Mouse (Mus musculus): ENCODE measurements at regions not wholly inside any gene's neighbourhood (a gene's known extent, or its start where the extent isn't known, plus 50 kb on each side); places are given as distances from the start of the nearest gene placed in this dataset.

DNA sequence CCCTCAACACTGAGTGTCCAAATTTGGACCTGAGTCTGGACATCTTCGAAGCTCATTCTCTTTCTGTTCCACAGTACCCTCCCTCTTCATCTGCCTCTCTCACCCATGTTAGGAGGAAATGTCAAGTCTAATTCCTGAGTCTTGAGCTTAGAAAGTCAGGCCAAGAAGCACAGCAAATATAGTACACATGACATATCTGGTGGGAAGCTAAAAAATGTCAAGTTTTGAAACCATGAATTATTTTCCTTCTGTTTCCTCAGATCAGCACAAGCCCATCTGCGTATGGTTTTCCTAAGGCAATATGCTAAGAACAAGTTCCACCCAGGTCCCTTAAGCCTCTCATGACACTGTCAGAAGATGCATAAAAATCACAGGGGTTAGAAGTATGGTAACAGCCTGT is 553.6 kb upstream of the Cdh11 start:
- Histone ChIP-seq H3K4me3 (ENCODE audit: control insufficient read depth in 1 of 2, insufficient read depth in 1 of 2, low read depth in 1 of 2, low read length in 2 of 2) (no peak overlapping the region), H3K4me2 (ENCODE audit: low read length) (no peak overlapping the region), H3K27me3 (ENCODE audit: control insufficient read depth, insufficient read depth, low read length) (no peaks in the 10 kb centered on the region), H3K9ac (ENCODE audit: low read length) (no peak overlapping the region), H3K9me3 (ENCODE audit: control insufficient read depth, low read length) (no peaks in the 10 kb centered on the region), H3K4me1 (ENCODE audit: control insufficient read depth in 2 of 2, insufficient read depth in 2 of 2, low read length in 2 of 2) (no peaks in the 10 kb centered on the region), H3K27ac (replicated peaks in 1 of 2; ENCODE audit: control insufficient read depth in 1 of 2, insufficient read depth in 1 of 2, low read depth in 2 of 2, low read length in 2 of 2) (no peak overlapping the region), H3K36me3 (ENCODE audit: control insufficient read depth, insufficient read depth, low read length) (no peaks in the 10 kb centered on the region)
- no peak for ATAC-seq (ENCODE audit: insufficient number of reproducible peaks, insufficient read depth, low FRiP score, low read depth)
- WGBS = 79% methylated on average over 2 of the region's 2 CpGs

DNA sequence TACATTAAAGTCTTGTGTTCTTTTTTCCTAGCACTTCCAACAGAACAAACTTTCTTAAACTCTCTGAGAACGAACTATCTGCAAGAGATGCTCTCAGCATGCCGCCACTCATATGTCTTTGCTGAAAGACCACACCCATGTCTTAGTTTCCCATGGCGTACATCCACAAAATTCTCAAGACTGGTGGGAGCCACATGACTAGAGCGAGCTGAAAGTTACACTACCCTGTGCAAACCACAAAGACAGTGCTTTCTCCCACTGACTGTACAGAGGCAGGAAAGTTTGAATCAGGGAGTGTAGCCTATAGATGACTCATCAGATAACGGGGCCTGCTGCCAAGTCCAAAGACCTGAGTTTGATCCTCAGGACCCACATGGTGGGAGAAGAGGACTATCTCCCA is 554.5 kb upstream of the Cdh11 start:
- Histone ChIP-seq H3K27me3 (ENCODE audit: control insufficient read depth, insufficient read depth, low read length) (no peaks in the 10 kb centered on the region), H3K27ac (replicated peaks in 1 of 2; ENCODE audit: control insufficient read depth in 1 of 2, insufficient read depth in 1 of 2, low read depth in 2 of 2, low read length in 2 of 2) (no peak overlapping the region), H3K36me3 (ENCODE audit: control insufficient read depth, insufficient read depth, low read length) (no peaks in the 10 kb centered on the region), H3K4me2 (ENCODE audit: low read length) (no peak overlapping the region), H3K4me3 (ENCODE audit: control insufficient read depth in 1 of 2, insufficient read depth in 1 of 2, low read depth in 1 of 2, low read length in 2 of 2) (no peak overlapping the region), H3K9ac (ENCODE audit: low read length) (no peak overlapping the region), H3K4me1 (ENCODE audit: control insufficient read depth in 2 of 2, insufficient read depth in 2 of 2, low read length in 2 of 2) (no peaks in the 10 kb centered on the region), H3K9me3 (ENCODE audit: control insufficient read depth, low read length) (no peaks in the 10 kb centered on the region)
- ATAC-seq (ENCODE audit: insufficient number of reproducible peaks, insufficient read depth, low FRiP score, low read depth) = no peak
- WGBS = 79% methylated on average over 5 of the region's 5 CpGs

- H3K4me1 ChIP-seq (ENCODE audit: control insufficient read depth in 2 of 2, insufficient read depth in 2 of 2, low read length in 2 of 2) = no peaks in the 10 kb centered on the region
- no peak for ATAC-seq (ENCODE audit: insufficient number of reproducible peaks, insufficient read depth, low FRiP score, low read depth)
- no peaks in the 10 kb centered on the region for H3K27me3 ChIP-seq (ENCODE audit: control insufficient read depth, insufficient read depth, low read length)
- H3K9me3 ChIP-seq (ENCODE audit: control insufficient read depth, low read length) = no peaks in the 10 kb centered on the region
- no peak overlapping the region for H3K27ac ChIP-seq (replicated peaks in 1 of 2; ENCODE audit: control insufficient read depth in 1 of 2, insufficient read depth in 1 of 2, low read depth in 2 of 2, low read length in 2 of 2)
- H3K36me3 ChIP-seq (ENCODE audit: control insufficient read depth, insufficient read depth, low read length) = no peaks in the 10 kb centered on the region
- H3K9ac ChIP-seq (ENCODE audit: low read length) = no peak overlapping the region
- H3K4me2 ChIP-seq (ENCODE audit: low read length) = no peak overlapping the region
- H3K4me3 ChIP-seq (ENCODE audit: control insufficient read depth in 1 of 2, insufficient read depth in 1 of 2, low read depth in 1 of 2, low read length in 2 of 2) = no peak overlapping the region
- WGBS = 74% methylated on average over 3 of the region's 3 CpGs
These were observed 558.4 kb upstream of the Cdh11 start for GRCm38 (mm10) chr8:103343891-103344290.

GRCm38 (mm10) chr8:103344871-103345270 is 559.4 kb upstream of the Cdh11 start:
- no peaks in the 10 kb centered on the region for H3K9me3 ChIP-seq (ENCODE audit: control insufficient read depth, low read length)
- 82% methylated on average over 2 of the region's 2 CpGs for WGBS
- no peak overlapping the region for H3K27ac ChIP-seq (replicated peaks in 1 of 2; ENCODE audit: control insufficient read depth in 1 of 2, insufficient read depth in 1 of 2, low read depth in 2 of 2, low read length in 2 of 2)

DNA sequence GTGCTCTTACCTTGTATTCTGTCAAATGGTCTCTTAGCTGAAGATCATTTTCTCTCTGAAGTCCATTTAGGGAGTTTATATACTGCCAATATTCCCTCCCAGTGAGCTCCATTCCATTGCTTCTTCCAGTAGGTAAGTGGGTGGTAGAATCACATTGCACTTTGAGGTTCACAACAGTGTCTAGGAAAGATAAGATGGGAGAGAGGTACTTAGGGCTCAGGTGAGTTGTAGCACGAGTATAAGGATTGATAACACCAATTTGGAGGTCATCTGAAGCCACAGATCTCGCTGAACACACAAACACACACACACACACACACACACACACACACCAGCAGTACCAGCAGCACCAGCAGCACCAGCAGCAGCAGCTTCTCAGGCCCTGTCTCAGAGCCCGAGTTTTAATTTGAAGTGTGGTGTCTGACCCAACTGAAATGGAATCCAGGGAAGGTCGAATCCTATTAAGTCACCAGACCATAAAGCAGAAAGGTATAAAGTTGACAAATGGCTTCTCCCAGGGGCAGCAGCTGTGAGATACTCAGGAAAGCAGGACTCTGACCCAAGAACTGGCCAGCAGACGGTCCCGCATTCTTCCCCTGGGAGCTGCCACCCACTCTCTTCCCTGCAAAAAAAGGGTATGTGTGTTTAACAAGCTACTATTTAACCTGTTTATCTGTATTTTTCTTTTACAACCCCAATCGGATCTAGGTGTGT is 561.9 kb upstream of the Cdh11 start:
- Histone ChIP-seq H3K4me3 (ENCODE audit: control insufficient read depth in 1 of 2, insufficient read depth in 1 of 2, low read depth in 1 of 2, low read length in 2 of 2) (no peak overlapping the region), H3K4me2 (ENCODE audit: low read length) (no peak overlapping the region), H3K4me1 (ENCODE audit: control insufficient read depth in 2 of 2, insufficient read depth in 2 of 2, low read length in 2 of 2) (no peaks in the 10 kb centered on the region), H3K36me3 (ENCODE audit: control insufficient read depth, insufficient read depth, low read length) (no peaks in the 10 kb centered on the region), H3K27me3 (ENCODE audit: control insufficient read depth, insufficient read depth, low read length) (no peaks in the 10 kb centered on the region), H3K27ac (replicated peaks in 1 of 2; ENCODE audit: control insufficient read depth in 1 of 2, insufficient read depth in 1 of 2, low read depth in 2 of 2, low read length in 2 of 2) (no peak overlapping the region), H3K9me3 (ENCODE audit: control insufficient read depth, low read length) (no peaks in the 10 kb centered on the region), H3K9ac (ENCODE audit: low read length) (no peak overlapping the region)
- no peak for ATAC-seq (ENCODE audit: insufficient number of reproducible peaks, insufficient read depth, low FRiP score, low read depth)
- 58% methylated on average over 7 of the region's 7 CpGs for WGBS

More at GRCm38 (mm10) chr8:103344871-103345270, 559.4 kb upstream of the Cdh11 start:
- Histone ChIP-seq H3K27me3 (ENCODE audit: control insufficient read depth, insufficient read depth, low read length) (no peaks in the 10 kb centered on the region), H3K4me1 (ENCODE audit: control insufficient read depth in 2 of 2, insufficient read depth in 2 of 2, low read length in 2 of 2) (no peaks in the 10 kb centered on the region), H3K9ac (ENCODE audit: low read length) (no peak overlapping the region), H3K4me2 (ENCODE audit: low read length) (no peak overlapping the region), H3K36me3 (ENCODE audit: control insufficient read depth, insufficient read depth, low read length) (no peaks in the 10 kb centered on the region), H3K4me3 (ENCODE audit: control insufficient read depth in 1 of 2, insufficient read depth in 1 of 2, low read depth in 1 of 2, low read length in 2 of 2) (no peak overlapping the region)
- no peak for ATAC-seq (ENCODE audit: insufficient number of reproducible peaks, insufficient read depth, low FRiP score, low read depth)

DNA sequence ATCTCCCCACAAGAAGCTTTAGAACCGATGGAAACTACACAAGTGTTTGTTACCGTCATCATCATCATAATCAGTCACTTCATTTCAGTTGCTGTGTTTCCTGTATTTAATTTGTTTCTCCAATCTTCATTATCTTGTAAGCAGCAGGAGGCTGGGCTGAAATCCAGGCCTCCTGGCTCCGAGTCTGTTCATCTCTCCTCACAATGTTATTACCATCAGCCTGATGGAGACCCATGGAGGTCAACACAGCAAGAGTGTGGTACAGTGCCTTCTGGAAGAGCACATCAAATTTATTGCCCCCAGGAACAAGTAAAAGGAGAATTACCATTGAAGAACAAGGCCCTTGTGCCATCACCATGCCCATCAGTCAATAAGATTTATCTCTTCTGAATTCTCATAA is 576.3 kb upstream of the Cdh11 start:
- WGBS = 60% methylated on average over 3 of the region's 3 CpGs
- no peaks in the 10 kb centered on the region for H3K9me3 ChIP-seq (ENCODE audit: control insufficient read depth, low read length)
- H3K9ac ChIP-seq (ENCODE audit: low read length) = no peak overlapping the region
- H3K27me3 ChIP-seq (ENCODE audit: control insufficient read depth, insufficient read depth, low read length) = no peaks in the 10 kb centered on the region
- H3K4me3 ChIP-seq (ENCODE audit: control insufficient read depth in 1 of 2, insufficient read depth in 1 of 2, low read depth in 1 of 2, low read length in 2 of 2) = no peak overlapping the region
- no peak overlapping the region for H3K4me2 ChIP-seq (ENCODE audit: low read length)
- H3K27ac ChIP-seq (replicated peaks in 1 of 2; ENCODE audit: control insufficient read depth in 1 of 2, insufficient read depth in 1 of 2, low read depth in 2 of 2, low read length in 2 of 2) = no peak overlapping the region
- no peak for ATAC-seq (ENCODE audit: insufficient number of reproducible peaks, insufficient read depth, low FRiP score, low read depth)
- peaks cover 0 to 3% of the 10 kb centered on the region in 2 experiments; a peak in 2 of 4 replicates for H3K4me1 ChIP-seq (ENCODE audit: control insufficient read depth in 2 of 2, insufficient read depth in 2 of 2, low read length in 2 of 2)
- no peaks in the 10 kb centered on the region for H3K36me3 ChIP-seq (ENCODE audit: control insufficient read depth, insufficient read depth, low read length)

- peaks cover 0 to 6% of the 10 kb centered on the region in 2 experiments; a peak in 2 of 4 replicates for H3K4me1 ChIP-seq (ENCODE audit: control insufficient read depth in 2 of 2, insufficient read depth in 2 of 2, low read length in 2 of 2)
- no peaks in the 10 kb centered on the region for H3K27me3 ChIP-seq (ENCODE audit: control insufficient read depth, insufficient read depth, low read length)
- no peak overlapping the region for H3K4me3 ChIP-seq (ENCODE audit: control insufficient read depth in 1 of 2, insufficient read depth in 1 of 2, low read depth in 1 of 2, low read length in 2 of 2)
- no peak overlapping the region for H3K4me2 ChIP-seq (ENCODE audit: low read length)
- no peaks in the 10 kb centered on the region for H3K9me3 ChIP-seq (ENCODE audit: control insufficient read depth, low read length)
- H3K27ac ChIP-seq (replicated peaks in 1 of 2; ENCODE audit: control insufficient read depth in 1 of 2, insufficient read depth in 1 of 2, low read depth in 2 of 2, low read length in 2 of 2) = no peak overlapping the region
- WGBS = 28% methylated on average over 2 of the region's 2 CpGs
- H3K9ac ChIP-seq (ENCODE audit: low read length) = no peak overlapping the region
- H3K36me3 ChIP-seq (ENCODE audit: control insufficient read depth, insufficient read depth, low read length) = no peaks in the 10 kb centered on the region
- ATAC-seq (ENCODE audit: insufficient number of reproducible peaks, insufficient read depth, low FRiP score, low read depth) = no peak
These were observed 585.0 kb upstream of the Cdh11 start for GRCm38 (mm10) chr8:103370394-103370793.

DNA sequence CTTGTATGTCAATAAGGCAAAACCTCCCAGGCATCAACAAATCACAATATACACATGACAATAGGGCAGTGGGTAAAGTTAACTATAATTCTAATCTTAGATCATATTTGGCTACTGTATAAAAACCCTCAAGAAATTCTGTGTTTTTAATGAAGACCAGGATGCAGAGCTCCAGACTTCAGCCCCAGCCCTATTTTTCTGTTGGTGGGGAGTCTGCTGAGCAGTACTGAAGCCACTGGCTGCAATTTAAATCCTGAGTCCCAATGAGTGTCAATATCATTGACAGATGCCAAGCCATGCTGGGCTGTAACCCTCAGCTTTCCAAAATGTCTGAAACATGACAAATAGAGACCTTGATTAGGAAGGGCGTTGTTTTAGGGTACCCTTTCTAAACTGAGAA is 587.6 kb upstream of the Cdh11 start:
- H3K4me2 ChIP-seq (ENCODE audit: low read length) = no peak overlapping the region
- H3K36me3 ChIP-seq (ENCODE audit: control insufficient read depth, insufficient read depth, low read length) = no peaks in the 10 kb centered on the region
- no peak for ATAC-seq (ENCODE audit: insufficient number of reproducible peaks, insufficient read depth, low FRiP score, low read depth)
- 61% methylated on average over 1 of the region's 1 CpGs for WGBS
- H3K27ac ChIP-seq (replicated peaks in 1 of 2; ENCODE audit: control insufficient read depth in 1 of 2, insufficient read depth in 1 of 2, low read depth in 2 of 2, low read length in 2 of 2) = no peak overlapping the region
- no peaks in the 10 kb centered on the region for H3K9me3 ChIP-seq (ENCODE audit: control insufficient read depth, low read length)
- H3K4me1 ChIP-seq (ENCODE audit: control insufficient read depth in 2 of 2, insufficient read depth in 2 of 2, low read length in 2 of 2) = peaks cover 0 to 2% of the 10 kb centered on the region in 2 experiments; a peak in 1 of 4 replicates
- no peak overlapping the region for H3K9ac ChIP-seq (ENCODE audit: low read length)
- no peak overlapping the region for H3K4me3 ChIP-seq (ENCODE audit: control insufficient read depth in 1 of 2, insufficient read depth in 1 of 2, low read depth in 1 of 2, low read length in 2 of 2)
- no peaks in the 10 kb centered on the region for H3K27me3 ChIP-seq (ENCODE audit: control insufficient read depth, insufficient read depth, low read length)
